Mouse (Mus musculus): ENCODE data around the gene Grin2b.
A peak's percentile ranks its signal among the peaks of the same experiment; 100 is the strongest.
"Not testable (repeated sequence)": the region's sequence is repeated elsewhere in the genome, so short reads cannot be mapped to it uniquely, and the experiment has no call there.

Gene Grin2b

GRCm38 (mm10) chr6:135691561-135691960 lies 481.8 kb downstream of the Grin2b start:
- no peak for DNase-seq (ENCODE audit: low spot score)

GRCm38 (mm10) chr6:135687926-135688325 lies 485.4 kb downstream of the Grin2b start:
- DNase-seq (ENCODE audit: low spot score): no peak

GRCm38 (mm10) chr6:135684206-135684605 lies 489.1 kb downstream of the Grin2b start:
- no peak for DNase-seq (ENCODE audit: low spot score)

- not testable (repeated sequence) for DNase-seq (ENCODE audit: low spot score)
These were observed 491.9 kb downstream of the Grin2b start for GRCm38 (mm10) chr6:135681423-135681822.

- DNase-seq (ENCODE audit: low spot score): no peak
These were observed 493.1 kb downstream of the Grin2b start for GRCm38 (mm10) chr6:135680105-135680710.

- peak; percentile 1 for DNase-seq (ENCODE audit: low spot score)
These were observed 498.9 kb downstream of the Grin2b start for GRCm38 (mm10) chr6:135674380-135674779.

- no peak for DNase-seq (ENCODE audit: low spot score)
These were observed 501.3 kb downstream of the Grin2b start for GRCm38 (mm10) chr6:135672003-135672402.

Measured in lung, postnatal 25 days (tissue).